Mouse (Mus musculus) liver, embryonic 12.5 days (tissue): ENCODE results near the gene Golga5. TPM values are rescaled to one million over a fixed set of nuclear protein-coding genes. Genes with fewer than 3 reads are reported as not detected.
"Not testable (repeated sequence)": the region's sequence is repeated elsewhere in the genome, so short reads cannot be mapped to it uniquely, and the experiment has no call there.

ENCODE experiments used
- ATAC-seq: fragments of 200-750 bp; cut with Nextera tagmentation; 2 replicates; pipeline ENCODE4 v1.8.0; 2017; ENCODE audit warnings: moderate number of reproducible peaks, mild to moderate bottlenecking, moderate library complexity
- H3K27ac ChIP-seq: fragments of 300-500 bp; sonication (generic); 2 replicates; pipeline ENCODE4 v1.5.1; 2016; ENCODE audit warnings: mild to moderate bottlenecking
- H3K27me3 ChIP-seq: fragments of 300-500 bp; sonication (generic); replicated peaks from 2 replicates; pipeline ENCODE4 v1.6.1; 2016; ENCODE audit warnings: mild to moderate bottlenecking, moderate library complexity
- H3K36me3 ChIP-seq: fragments of 300-500 bp; sonication (generic); 2 replicates; pipeline ENCODE4 v1.6.1; 2016; ENCODE audit warnings: mild to moderate bottlenecking, moderate library complexity
- H3K4me1 ChIP-seq: fragments of 300-500 bp; sonication (generic); 2 replicates; pipeline ENCODE4 v1.6.1; 2016
- H3K4me2 ChIP-seq: fragments of 300-500 bp; sonication (generic); 2 replicates; pipeline ENCODE4 v1.6.1; 2016; ENCODE audit warnings: mild to moderate bottlenecking, moderate library complexity
- H3K4me3 ChIP-seq: fragments of 300-500 bp; sonication (generic); 2 replicates; pipeline ENCODE4 v1.5.1; 2016; ENCODE audit warnings: mild to moderate bottlenecking, moderate library complexity
- H3K9ac ChIP-seq: fragments of 300-500 bp; sonication (generic); 2 replicates; pipeline ENCODE4 v1.6.1; 2016; ENCODE audit warnings: mild to moderate bottlenecking, moderate library complexity
- H3K9me3 ChIP-seq: fragments of 300-500 bp; sonication (generic); replicated peaks from 2 replicates; pipeline ENCODE4 v1.6.1; 2016; ENCODE audit warnings: mild to moderate bottlenecking, moderate library complexity
- WGBS: fragments of 180-500 bp; shearing (Covaris S2); methylation state at CpG from one replicate; pipeline ENCODE4 v1.1.7; 2016; ENCODE audit not compliant: insufficient replicate concordance; 5-methylcytosine and 5-hydroxymethylcytosine counted together
- polyA plus RNA-seq: library from polyadenylated mRNA; unstranded; fragments of >200 nt; fragmentation: Nextera tagmentation; extraction: Ambion mirVana; gene quantifications from 2 replicates; pipeline ENCODE4 v1.2.1, GENCODE M21; 2016

Gene Golga5
- polyA plus RNA-seq, 1 experiment from 2014 or later = 18.5 TPM

DNA sequence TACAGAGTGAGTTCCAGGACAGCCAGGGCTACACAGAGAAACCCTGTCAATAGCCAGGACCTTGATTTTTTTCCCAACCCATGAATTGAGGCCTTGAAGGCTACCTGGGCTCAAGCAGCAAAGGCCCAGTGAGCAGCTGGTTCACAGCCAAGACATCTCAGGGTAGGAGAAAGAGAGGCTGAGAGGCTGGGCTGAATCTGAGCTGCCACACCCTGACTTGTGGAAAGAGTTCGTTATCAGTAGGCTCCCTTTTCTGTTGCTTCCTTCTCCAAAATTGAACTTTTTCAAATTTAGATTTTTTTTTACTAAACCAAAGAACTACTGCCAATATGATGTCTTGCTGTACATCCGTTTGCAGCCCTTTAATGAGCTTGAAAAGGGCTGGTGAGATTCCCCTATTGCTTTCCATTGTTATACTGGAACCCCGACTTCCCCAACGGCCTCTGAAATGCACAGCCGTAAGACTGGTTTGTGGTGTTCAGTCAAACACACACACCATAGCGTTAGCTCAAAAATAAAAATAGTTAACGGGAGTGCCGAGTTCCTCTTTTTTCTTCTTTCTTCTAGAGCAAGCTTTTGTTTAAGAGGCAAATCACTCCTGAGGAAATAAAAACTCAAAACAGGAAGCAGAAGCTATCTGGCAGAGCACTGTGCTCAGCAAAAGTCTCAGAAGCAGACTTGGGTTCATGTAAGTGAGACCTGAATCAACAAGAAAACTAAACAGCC is 17.6 kb upstream of the Golga5 start:
- Histone ChIP-seq H3K36me3 (no peaks in the 10 kb centered on the region), H3K9ac (no peak overlapping the region), H3K4me2 (no peak overlapping the region), H3K27me3 (peaks cover 8% of the 10 kb centered on the region), H3K4me1 (peaks cover 24% of the 10 kb centered on the region), H3K9me3 (no peaks in the 10 kb centered on the region), H3K4me3 (no peak overlapping the region), H3K27ac (peak overlapping the region; percentile 61)
- WGBS = 18% methylated on average over 8 of the region's 8 CpGs
- no peak for ATAC-seq

DNA sequence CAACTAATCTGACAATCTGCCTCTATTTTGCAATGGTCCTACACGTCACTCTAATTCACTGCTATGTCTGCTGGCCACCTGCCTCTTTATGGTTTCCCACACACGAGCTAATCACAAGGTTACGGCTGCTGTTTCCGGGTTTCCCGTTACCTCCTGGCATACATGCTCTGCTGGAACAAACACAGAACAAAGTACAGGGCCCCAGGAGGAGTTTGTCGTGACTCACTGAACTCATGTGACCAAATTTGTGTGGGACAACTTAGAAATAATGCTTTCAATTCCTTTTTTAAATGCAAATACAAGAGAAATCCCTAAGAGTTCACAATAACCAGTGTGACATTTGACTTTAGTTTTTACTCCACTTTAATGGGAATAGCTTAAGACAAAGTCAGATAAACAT is 15.4 kb upstream of the Golga5 start:
- Histone ChIP-seq H3K4me1 (peaks cover 24% of the 10 kb centered on the region), H3K27ac (no peak overlapping the region), H3K9ac (no peak overlapping the region), H3K4me2 (no peak overlapping the region), H3K9me3 (no peaks in the 10 kb centered on the region), H3K27me3 (peaks cover 8% of the 10 kb centered on the region), H3K4me3 (no peak overlapping the region), H3K36me3 (no peaks in the 10 kb centered on the region)
- 65% methylated on average over 6 of the region's 6 CpGs for WGBS
- ATAC-seq = no peak

DNA sequence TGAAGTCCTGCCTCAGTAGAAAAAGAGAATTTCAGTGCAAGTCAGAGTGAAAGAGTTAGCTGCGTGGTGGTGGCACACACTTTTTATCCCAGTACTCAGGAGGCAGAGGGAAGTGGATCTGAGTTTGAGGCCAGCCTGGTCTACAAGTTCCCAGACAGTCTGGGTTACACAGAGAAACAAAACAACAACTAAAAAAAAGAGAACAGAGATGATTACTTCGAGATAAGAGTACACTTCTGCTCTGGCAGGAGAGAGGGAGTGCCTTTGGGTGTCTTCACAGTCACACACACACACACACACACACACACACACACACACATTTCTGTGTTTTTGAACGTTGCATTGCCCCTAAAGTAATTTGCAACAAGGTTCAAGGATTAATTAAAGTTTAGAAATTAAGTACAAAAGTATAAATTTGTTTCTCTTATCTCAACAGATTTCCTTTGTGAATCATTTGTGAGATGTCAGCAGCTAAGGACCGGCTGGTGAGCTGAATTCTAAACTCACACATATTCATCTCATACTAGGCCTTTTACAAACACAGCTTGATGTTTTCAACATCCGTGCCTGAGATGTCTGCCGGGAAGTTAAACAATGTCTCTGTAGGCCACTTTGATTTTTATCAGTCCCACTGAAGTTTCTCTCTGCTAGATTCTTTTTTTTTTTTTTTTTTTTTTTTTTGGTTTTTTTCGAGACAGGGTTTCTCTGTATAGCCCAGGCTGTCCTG is 12.3 kb upstream of the Golga5 start:
- H3K9ac ChIP-seq = no peak overlapping the region
- 32% methylated on average over 7 of the region's 7 CpGs for WGBS
- no peak for ATAC-seq

DNA sequence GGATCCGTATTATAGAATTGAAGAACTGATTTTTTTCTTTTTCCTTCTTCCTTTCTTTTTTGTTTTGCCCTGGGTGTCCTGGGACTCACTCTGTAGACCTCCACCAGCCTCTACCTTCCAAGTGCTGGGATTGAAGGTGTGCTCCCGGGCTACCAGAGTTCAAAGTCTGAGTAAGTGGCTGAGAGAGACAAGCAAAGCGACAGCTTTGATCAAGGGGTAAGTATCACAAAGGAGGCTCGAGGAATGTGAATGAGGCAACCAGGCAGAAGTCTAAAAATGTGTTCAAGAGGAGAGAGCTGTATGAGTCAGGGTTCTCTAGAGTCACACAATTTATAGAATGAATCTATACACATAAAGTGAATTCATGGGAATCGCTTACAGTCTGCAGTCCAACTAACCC is 8.9 kb upstream of the Golga5 start:
- WGBS = 59% methylated on average over 5 of the region's 5 CpGs
- no peaks in the 10 kb centered on the region; the same call in 1 of the 2 replicates for H3K27me3 ChIP-seq
- H3K9ac ChIP-seq = no peak overlapping the region
- no peak overlapping the region for H3K4me3 ChIP-seq
- H3K4me2 ChIP-seq = no peak overlapping the region
- peaks cover 6% of the 10 kb centered on the region; the same call in 1 of the 2 replicates for H3K4me1 ChIP-seq
- ATAC-seq = no peak
- no peaks in the 10 kb centered on the region for H3K9me3 ChIP-seq
- H3K27ac ChIP-seq = no peak overlapping the region
- H3K36me3 ChIP-seq = no peaks in the 10 kb centered on the region

More for the DNA sequence above, 12.3 kb upstream of the Golga5 start:
- H3K9me3 ChIP-seq = no peaks in the 10 kb centered on the region
- H3K36me3 ChIP-seq = no peaks in the 10 kb centered on the region
- no peak overlapping the region for H3K4me3 ChIP-seq
- no peak overlapping the region for H3K27ac ChIP-seq
- peaks cover 12% of the 10 kb centered on the region; the same call in 1 of the 2 replicates for H3K4me1 ChIP-seq
- H3K27me3 ChIP-seq = no peaks in the 10 kb centered on the region; the same call in none of the 2 replicates
- no peak overlapping the region for H3K4me2 ChIP-seq

DNA sequence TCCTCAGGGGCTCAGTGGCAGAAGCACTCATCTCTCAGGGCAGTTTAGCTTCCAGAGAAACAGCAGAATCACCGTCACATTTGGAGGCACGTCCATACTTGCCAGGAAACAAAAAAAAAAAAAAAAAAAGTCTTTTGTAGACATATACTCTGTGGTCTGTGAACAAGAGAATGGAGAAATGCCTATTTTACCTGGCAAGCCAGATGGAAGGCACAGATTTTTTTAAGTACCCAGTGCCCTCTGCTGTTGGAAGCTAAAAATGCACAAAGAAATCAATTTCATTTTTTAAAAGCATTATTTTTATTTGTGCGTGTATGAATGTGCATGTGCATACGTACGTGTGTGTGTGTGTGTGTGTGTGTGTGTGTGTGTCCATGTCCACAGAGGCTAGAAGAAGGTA is 7.8 kb upstream of the Golga5 start:
- no peak for ATAC-seq
- Histone ChIP-seq H3K36me3 (no peaks in the 10 kb centered on the region), H3K9me3 (no peaks in the 10 kb centered on the region), H3K27ac (no peak overlapping the region), H3K9ac (no peak overlapping the region), H3K4me1 (peaks cover under 1% of the 10 kb centered on the region; the same call in 1 of the 2 replicates), H3K4me2 (no peak overlapping the region), H3K4me3 (no peak overlapping the region), H3K27me3 (no peaks in the 10 kb centered on the region; the same call in 1 of the 2 replicates)
- WGBS = 51% methylated on average over 5 of the region's 5 CpGs

DNA sequence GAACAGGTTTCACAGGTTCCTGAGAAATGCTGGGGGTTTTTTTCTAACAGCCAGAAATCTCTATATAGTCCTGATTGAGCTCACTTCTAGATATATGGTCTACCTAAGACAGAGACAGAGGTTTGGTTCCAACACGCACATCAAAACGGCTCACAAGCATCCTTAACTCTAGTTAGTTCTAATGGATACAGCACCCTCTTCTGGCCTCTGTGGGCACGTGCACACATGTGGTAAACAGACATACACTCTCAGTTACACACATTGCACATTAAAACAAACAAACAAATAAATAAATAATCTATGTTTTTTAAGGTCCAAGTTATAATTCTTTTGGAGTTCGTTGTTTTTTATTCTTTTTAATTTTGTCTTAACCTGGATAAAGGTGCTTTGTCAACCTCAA is 4.3 kb upstream of the Golga5 start:
- H3K9me3 ChIP-seq = no peaks in the 10 kb centered on the region
- no peak overlapping the region for H3K4me2 ChIP-seq
- H3K4me1 ChIP-seq = peaks cover 6% of the 10 kb centered on the region; the same call in 1 of the 2 replicates
- WGBS = 43% methylated on average over 4 of the region's 4 CpGs
- no peak overlapping the region for H3K9ac ChIP-seq
- H3K4me3 ChIP-seq = no peak overlapping the region
- H3K36me3 ChIP-seq = no peaks in the 10 kb centered on the region
- no peak for ATAC-seq
- no peaks in the 10 kb centered on the region; the same call in 1 of the 2 replicates for H3K27me3 ChIP-seq
- no peak overlapping the region for H3K27ac ChIP-seq

DNA sequence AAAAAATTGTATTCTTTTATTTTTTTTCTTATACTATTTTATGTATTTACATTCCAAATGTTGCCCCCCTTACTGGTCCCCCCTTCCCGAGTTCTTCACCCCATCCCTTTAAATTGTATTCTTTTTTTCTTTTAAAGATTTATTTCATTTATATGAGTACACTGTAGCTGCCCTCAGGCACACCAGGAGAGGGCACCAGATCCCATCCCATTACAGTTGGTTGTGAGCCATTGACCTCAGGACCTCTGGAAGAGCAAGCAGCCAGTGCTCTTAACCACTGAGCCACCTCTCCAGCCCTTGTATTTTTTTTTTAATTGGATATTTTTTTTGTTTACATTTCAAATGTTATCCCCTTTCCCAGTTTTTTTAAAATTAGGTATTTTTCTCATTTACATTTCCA is 799 bp upstream of the Golga5 start:
- no peak overlapping the region for H3K27ac ChIP-seq
- H3K9ac ChIP-seq = no peak overlapping the region
- peaks cover 14% of the 10 kb centered on the region for H3K4me1 ChIP-seq
- H3K36me3 ChIP-seq = peaks cover 10% of the 10 kb centered on the region
- H3K9me3 ChIP-seq = no peaks in the 10 kb centered on the region
- H3K4me3 ChIP-seq = no peak overlapping the region
- no peak for ATAC-seq
- H3K27me3 ChIP-seq = no peaks in the 10 kb centered on the region; the same call in 1 of the 2 replicates
- WGBS = 73% methylated on average over 1 of the region's 1 CpGs
- H3K4me2 ChIP-seq = peak overlapping the region; percentile 72; the same call in 1 of the 2 replicates

DNA sequence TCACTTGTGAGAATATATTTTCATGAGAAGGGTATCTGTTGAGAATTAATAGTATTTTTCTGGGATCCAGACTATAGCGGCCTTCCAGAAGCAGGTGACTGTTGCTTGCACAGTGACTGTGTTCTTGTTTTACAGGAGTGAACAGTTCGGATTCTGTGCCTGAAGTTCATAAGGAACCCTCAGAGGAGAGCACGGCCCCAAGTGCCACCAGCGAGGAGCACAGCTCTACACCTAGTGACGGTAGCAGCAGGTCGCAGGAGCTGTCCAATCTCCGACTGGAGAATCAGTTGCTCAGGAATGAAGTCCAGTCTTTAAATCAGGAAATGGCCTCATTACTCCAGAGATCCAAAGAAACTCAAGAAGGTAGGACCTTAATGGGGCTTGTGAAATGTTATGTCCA is 5.5 kb downstream of the Golga5 start:
- Histone ChIP-seq H3K36me3 (peaks cover 57% of the 10 kb centered on the region), H3K27ac (no peak overlapping the region), H3K4me1 (peaks cover 8% of the 10 kb centered on the region), H3K4me3 (no peak overlapping the region), H3K9me3 (no peaks in the 10 kb centered on the region), H3K4me2 (no peak overlapping the region), H3K9ac (no peak overlapping the region), H3K27me3 (no peaks in the 10 kb centered on the region)
- no peak for ATAC-seq
- WGBS = 88% methylated on average over 7 of the region's 7 CpGs

DNA sequence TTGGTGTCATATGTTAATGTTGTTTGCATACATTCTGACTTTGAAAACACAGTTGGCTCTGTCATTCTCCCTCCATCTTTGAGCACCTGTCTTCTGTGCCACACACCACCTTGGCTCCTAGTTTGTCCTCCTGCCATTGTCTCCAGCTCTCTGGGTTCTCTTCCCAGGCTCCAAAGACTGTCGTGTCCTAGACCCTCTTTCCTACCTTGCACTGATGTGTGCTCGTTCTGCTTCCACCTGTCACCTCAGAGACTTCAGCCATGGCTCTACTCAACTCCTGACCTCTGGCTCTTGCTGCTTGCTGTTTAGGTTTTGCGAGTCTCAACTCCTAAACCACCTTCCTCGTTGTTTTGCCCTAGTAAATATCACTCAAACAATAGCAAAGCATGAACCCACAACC is 11.5 kb downstream of the Golga5 start:
- WGBS = 74% methylated on average over 4 of the region's 4 CpGs
- Histone ChIP-seq H3K4me1 (no peaks in the 10 kb centered on the region), H3K4me2 (no peak overlapping the region), H3K9me3 (no peaks in the 10 kb centered on the region), H3K27ac (no peak overlapping the region), H3K27me3 (no peaks in the 10 kb centered on the region), H3K9ac (no peak overlapping the region), H3K36me3 (peaks cover 80% of the 10 kb centered on the region), H3K4me3 (no peak overlapping the region)
- ATAC-seq = no peak

DNA sequence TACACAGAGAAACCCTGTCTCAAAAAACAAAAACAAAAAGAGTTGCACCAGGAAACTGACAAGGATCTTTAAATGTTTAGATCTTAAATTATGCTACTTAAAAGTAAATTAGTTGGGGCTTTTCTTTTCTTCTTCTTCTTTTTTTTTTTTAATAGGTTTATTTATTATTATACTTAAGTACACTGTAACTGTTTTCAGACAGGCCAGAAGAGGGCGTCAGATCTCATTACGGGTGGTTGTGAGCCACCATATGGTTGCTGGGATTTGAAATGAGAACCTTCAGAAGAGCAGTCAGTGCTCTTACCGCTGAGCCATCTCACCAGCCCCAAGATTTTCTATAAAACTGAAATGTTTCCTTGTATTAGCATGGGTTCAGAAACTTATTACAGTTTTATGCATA is 16.0 kb downstream of the Golga5 start:
- Histone ChIP-seq H3K4me1 (no peaks in the 10 kb centered on the region), H3K9ac (no peak overlapping the region), H3K27me3 (no peaks in the 10 kb centered on the region), H3K4me3 (no peak overlapping the region), H3K36me3 (peaks cover 89% of the 10 kb centered on the region), H3K4me2 (no peak overlapping the region), H3K27ac (no peak overlapping the region), H3K9me3 (no peaks in the 10 kb centered on the region)
- ATAC-seq = no peak
- 63% methylated on average over 3 of the region's 3 CpGs for WGBS

DNA sequence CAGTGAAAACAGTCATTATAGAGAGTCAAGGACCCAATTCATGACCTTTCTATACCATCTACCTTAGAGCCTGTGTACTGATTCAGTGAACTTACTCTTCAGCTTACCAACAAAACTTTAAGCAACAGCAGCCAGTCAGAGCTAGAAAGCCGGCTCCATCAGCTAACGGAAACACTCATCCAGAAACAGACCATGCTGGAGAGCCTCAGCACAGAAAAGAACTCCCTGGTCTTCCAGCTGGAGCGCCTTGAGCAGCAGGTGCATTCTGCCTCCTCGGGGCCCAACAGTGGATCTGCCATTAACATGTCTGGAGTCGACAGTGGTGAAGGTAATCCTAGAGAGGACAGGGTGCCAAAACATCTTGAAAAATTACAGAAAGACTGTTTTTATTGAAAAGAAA is 23.0 kb downstream of the Golga5 start:
- Histone ChIP-seq H3K27ac (no peak overlapping the region), H3K36me3 (peaks cover 87% of the 10 kb centered on the region), H3K9ac (no peak overlapping the region)

DNA sequence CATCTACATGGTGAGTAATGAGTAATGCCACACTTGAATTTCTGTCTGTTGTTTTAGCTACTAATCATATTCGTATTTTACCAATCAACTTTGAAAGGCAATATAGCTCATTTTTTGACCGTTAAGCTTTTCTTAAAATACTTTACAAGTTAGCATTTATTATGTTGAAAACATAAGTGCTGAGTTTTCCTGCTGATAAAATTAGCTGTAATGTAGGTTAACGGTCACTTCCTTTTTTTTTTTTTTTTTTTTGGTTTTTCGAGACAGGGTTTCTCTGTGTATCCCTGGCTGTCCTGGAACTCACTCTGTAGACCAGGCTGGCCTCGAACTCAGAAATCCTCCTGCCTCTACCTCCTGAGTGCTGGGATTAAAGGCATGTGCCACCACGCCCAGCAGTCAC is 26.8 kb downstream of the Golga5 start:
- not testable (repeated sequence) for ATAC-seq

More for the DNA sequence above, 23.0 kb downstream of the Golga5 start:
- Histone ChIP-seq H3K27me3 (no peaks in the 10 kb centered on the region), H3K4me3 (no peak overlapping the region), H3K4me1 (no peaks in the 10 kb centered on the region), H3K4me2 (no peak overlapping the region), H3K9me3 (no peaks in the 10 kb centered on the region)
- ATAC-seq = no peak
- 80% methylated on average over 5 of the region's 5 CpGs for WGBS

More for the DNA sequence above, 26.8 kb downstream of the Golga5 start:
- not testable (repeated sequence) for H3K9me3 ChIP-seq, H3K27ac ChIP-seq, H3K4me3 ChIP-seq, H3K27me3 ChIP-seq, H3K9ac ChIP-seq, H3K4me2 ChIP-seq, H3K4me1 ChIP-seq
- H3K36me3 ChIP-seq = peaks cover 74% of the 10 kb centered on the region
- 53% methylated on average over 6 of the region's 6 CpGs for WGBS
